Mouse (Mus musculus): ENCODE data around the gene Krt75. TPM values are rescaled to one million over a fixed set of nuclear protein-coding genes. Genes with fewer than 3 reads are reported as not detected.

Gene Krt75
- total RNA-seq (2014; rRNA removed) (0.05 TPM in 1 of 2 replicates, not detected in the other), polyA plus RNA-seq (2015; fragmentation: Nextera tagmentation; extraction: Ambion mirVana) (0.12 TPM in 2 replicates)

GRCm38 (mm10) chr15:101573796-101574345 lies at the start of gene Krt75:
Gene Krt75, minus strand, starts transcription at chr15:101573904.
- no peaks in the 10 kb centered on the region for H3K9me3 ChIP-seq (ENCODE audit: low read length)
- 81% methylated on average over 15 of the region's 15 CpGs for WGBS

GRCm38 (mm10) chr15:101599123-101599522 lies 25.4 kb upstream of the Krt75 start:
- no peaks in the 10 kb centered on the region for H3K27me3 ChIP-seq (ENCODE audit: insufficient read depth, low read length)
- WGBS, result 59% methylated on average over 6 of the region's 6 CpGs
- DNase-seq (ENCODE audit: low spot score) (no peak), ATAC-seq (ENCODE audit: low FRiP score) (no peak)
- no peaks in the 10 kb centered on the region for H3K36me3 ChIP-seq (ENCODE audit: insufficient read depth, low read length)
- no peak overlapping the region for H3K27ac ChIP-seq (ENCODE audit: low read depth, low read length)
- H3K9me3 ChIP-seq (ENCODE audit: low read length), result no peaks in the 10 kb centered on the region
- no peaks in the 10 kb centered on the region for H3K4me1 ChIP-seq (ENCODE audit: insufficient read depth, low read length)
- H3K4me2 ChIP-seq (ENCODE audit: low read depth, low read length, poor library complexity, severe bottlenecking), result no peak overlapping the region
- TF ChIP-seq CTCF (IDR thresholded peaks at IDR 0.05), result no peak
- no peak overlapping the region for H3K9ac ChIP-seq (replicated peaks; ENCODE audit: low read length, poor library complexity, severe bottlenecking)
- no peak overlapping the region for H3K4me3 ChIP-seq (ENCODE audit: low read depth, low read length)

More at GRCm38 (mm10) chr15:101573796-101574345, at the start of gene Krt75:
- Histone ChIP-seq H3K4me3 (ENCODE audit: low read depth, low read length) (no peak within 1 kb of the TSS), H3K4me2 (ENCODE audit: low read depth, low read length, poor library complexity, severe bottlenecking) (no peak within 1 kb of the TSS), H3K4me1 (ENCODE audit: insufficient read depth, low read length) (no peaks in the 10 kb centered on the region), H3K9ac (replicated peaks; ENCODE audit: low read length, poor library complexity, severe bottlenecking) (no peak within 1 kb of the TSS), H3K27ac (ENCODE audit: low read depth, low read length) (no peak within 1 kb of the TSS), H3K27me3 (ENCODE audit: insufficient read depth, low read length) (no peaks in the 10 kb centered on the region), H3K36me3 (ENCODE audit: insufficient read depth, low read length) (no peaks in the 10 kb centered on the region)
- no peak for DNase-seq (ENCODE audit: low spot score)
- no peak for ATAC-seq (ENCODE audit: low FRiP score)
- no peak for TF ChIP-seq CTCF (IDR thresholded peaks at IDR 0.05)

GRCm38 (mm10) chr15:101588216-101588615 lies 14.5 kb upstream of the Krt75 start:
- Histone ChIP-seq H3K4me1 (ENCODE audit: insufficient read depth, low read length) (no peaks in the 10 kb centered on the region), H3K36me3 (ENCODE audit: insufficient read depth, low read length) (no peaks in the 10 kb centered on the region), H3K4me2 (ENCODE audit: low read depth, low read length, poor library complexity, severe bottlenecking) (no peak overlapping the region), H3K9ac (replicated peaks; ENCODE audit: low read length, poor library complexity, severe bottlenecking) (no peak overlapping the region), H3K9me3 (ENCODE audit: low read length) (no peaks in the 10 kb centered on the region), H3K4me3 (ENCODE audit: low read depth, low read length) (no peak overlapping the region), H3K27ac (ENCODE audit: low read depth, low read length) (no peak overlapping the region), H3K27me3 (ENCODE audit: insufficient read depth, low read length) (no peaks in the 10 kb centered on the region)
- ATAC-seq (ENCODE audit: low FRiP score), result no peak
- peak; percentile 24 for TF ChIP-seq CTCF (IDR thresholded peaks at IDR 0.05)
- 80% methylated on average over 10 of the region's 10 CpGs for WGBS
- no peak for DNase-seq (ENCODE audit: low spot score)

- no peak for DNase-seq (ENCODE audit: low spot score)
- H3K4me2 ChIP-seq (ENCODE audit: low read depth, low read length, poor library complexity, severe bottlenecking), result no peak overlapping the region
- WGBS, result 56% methylated on average over 2 of the region's 2 CpGs
These were observed 10.8 kb upstream of the Krt75 start for GRCm38 (mm10) chr15:101584456-101584855.

GRCm38 (mm10) chr15:101583211-101583965 lies 9.7 kb upstream of the Krt75 start:
- no peak for TF ChIP-seq CTCF (IDR thresholded peaks at IDR 0.05)
- no peak overlapping the region for H3K4me3 ChIP-seq (ENCODE audit: low read depth, low read length)
- H3K9ac ChIP-seq (replicated peaks; ENCODE audit: low read length, poor library complexity, severe bottlenecking), result no peak overlapping the region
- 68% methylated on average over 8 of the region's 8 CpGs for WGBS
- no peak overlapping the region for H3K27ac ChIP-seq (ENCODE audit: low read depth, low read length)
- H3K27me3 ChIP-seq (ENCODE audit: insufficient read depth, low read length), result no peaks in the 10 kb centered on the region
- no peak overlapping the region for H3K4me2 ChIP-seq (ENCODE audit: low read depth, low read length, poor library complexity, severe bottlenecking)
- ATAC-seq (ENCODE audit: low FRiP score) (no peak), DNase-seq (ENCODE audit: low spot score) (no peak)
- H3K36me3 ChIP-seq (ENCODE audit: insufficient read depth, low read length), result no peaks in the 10 kb centered on the region
- no peaks in the 10 kb centered on the region for H3K4me1 ChIP-seq (ENCODE audit: insufficient read depth, low read length)
- H3K9me3 ChIP-seq (ENCODE audit: low read length), result no peaks in the 10 kb centered on the region

More at GRCm38 (mm10) chr15:101584456-101584855, 10.8 kb upstream of the Krt75 start:
- Histone ChIP-seq H3K9me3 (ENCODE audit: low read length) (no peaks in the 10 kb centered on the region), H3K4me1 (ENCODE audit: insufficient read depth, low read length) (no peaks in the 10 kb centered on the region), H3K27me3 (ENCODE audit: insufficient read depth, low read length) (no peaks in the 10 kb centered on the region), H3K27ac (ENCODE audit: low read depth, low read length) (no peak overlapping the region), H3K4me3 (ENCODE audit: low read depth, low read length) (no peak overlapping the region), H3K36me3 (ENCODE audit: insufficient read depth, low read length) (no peaks in the 10 kb centered on the region), H3K9ac (replicated peaks; ENCODE audit: low read length, poor library complexity, severe bottlenecking) (no peak overlapping the region)
- ATAC-seq (ENCODE audit: low FRiP score), result no peak
- no peak for TF ChIP-seq CTCF (IDR thresholded peaks at IDR 0.05)

- 77% methylated on average over 3 of the region's 3 CpGs for WGBS
- no peak for ATAC-seq (ENCODE audit: low FRiP score)
- Histone ChIP-seq H3K9ac (replicated peaks; ENCODE audit: low read length, poor library complexity, severe bottlenecking) (no peak overlapping the region), H3K9me3 (ENCODE audit: low read length) (no peaks in the 10 kb centered on the region), H3K27me3 (ENCODE audit: insufficient read depth, low read length) (no peaks in the 10 kb centered on the region), H3K4me1 (ENCODE audit: insufficient read depth, low read length) (no peaks in the 10 kb centered on the region), H3K27ac (ENCODE audit: low read depth, low read length) (no peak overlapping the region), H3K36me3 (ENCODE audit: insufficient read depth, low read length) (no peaks in the 10 kb centered on the region), H3K4me2 (ENCODE audit: low read depth, low read length, poor library complexity, severe bottlenecking) (no peak overlapping the region), H3K4me3 (ENCODE audit: low read depth, low read length) (no peak overlapping the region)
- TF ChIP-seq CTCF (IDR thresholded peaks at IDR 0.05), result no peak
- no peak for DNase-seq (ENCODE audit: low spot score)
These were observed 8.0 kb upstream of the Krt75 start for GRCm38 (mm10) chr15:101581701-101582100.
